Mouse (Mus musculus) brown adipose tissue, adult 24 weeks (tissue): ENCODE data around the gene Frat1. TPM values are rescaled to one million over a fixed set of nuclear protein-coding genes. Genes with fewer than 3 reads are reported as not detected.

Experiments used
- H3K27ac ChIP-seq: fragments of 200-500 bp; replicated peaks from 2 replicates; pipeline ENCODE4 v1.5.1; 2012; ENCODE audit warnings: low read depth, mild to moderate bottlenecking, low read length
- H3K4me1 ChIP-seq: fragments of 200-500 bp; 2 replicates; pipeline ENCODE4 v1.6.1; 2012; ENCODE audit warnings: low read length, mixed read lengths; ENCODE audit not compliant: control insufficient read depth, insufficient read depth, insufficient read length
- H3K4me3 ChIP-seq: fragments of 200-500 bp; 2 replicates; pipeline ENCODE4 v1.5.1; 2012; ENCODE audit warnings: low read depth, mild to moderate bottlenecking, low read length, moderate library complexity; ENCODE audit not compliant: insufficient read depth
- polyA plus RNA-seq: library from polyadenylated mRNA; stranded (reverse); fragments of >200 nt; gene quantifications from 2 replicates; pipeline ENCODE4 v1.2.4, GENCODE M21; 2012; ENCODE audit not compliant: missing spikeins, insufficient read depth, insufficient read length

Gene Frat1
- 5.3 and 6.0 TPM in 2 replicates for polyA plus RNA-seq

- Histone ChIP-seq H3K4me3 (peak within 1 kb of the TSS; percentile 67), H3K27ac (peak within 1 kb of the TSS; percentile 97), H3K4me1 (peaks cover 9% of the 10 kb centered on the region)
Observed at GRCm38 (mm10) chr19:41829381-41830105, at the start of gene Frat1. Gene Frat1 (plus strand): TSS chr19:41829970.

GRCm38 (mm10) chr19:41786896-41787295, 42.9 kb upstream of the Frat1 start:
- Histone ChIP-seq H3K4me3 (no peak overlapping the region), H3K27ac (no peak overlapping the region), H3K4me1 (no peaks in the 10 kb centered on the region)

- H3K4me3 ChIP-seq, result no peak overlapping the region
Observed at GRCm38 (mm10) chr19:41789110-41789961, 40.4 kb upstream of the Frat1 start.

GRCm38 (mm10) chr19:41791384-41791783, 38.4 kb upstream of the Frat1 start:
- Histone ChIP-seq H3K4me1 (no peaks in the 10 kb centered on the region), H3K4me3 (no peak overlapping the region), H3K27ac (no peak overlapping the region)

More at GRCm38 (mm10) chr19:41789110-41789961, 40.4 kb upstream of the Frat1 start:
- H3K4me1 ChIP-seq, result no peaks in the 10 kb centered on the region
- H3K27ac ChIP-seq, result no peak overlapping the region

GRCm38 (mm10) chr19:41792934-41793486, 36.8 kb upstream of the Frat1 start:
- Histone ChIP-seq H3K27ac (no peak overlapping the region), H3K4me1 (peaks cover 2% of the 10 kb centered on the region; the same call in 1 of the 2 replicates)

GRCm38 (mm10) chr19:41794017-41794416, 35.8 kb upstream of the Frat1 start:
- H3K4me3 ChIP-seq, result no peak overlapping the region
- H3K4me1 ChIP-seq, result peaks cover 2% of the 10 kb centered on the region; the same call in 1 of the 2 replicates
- no peak overlapping the region for H3K27ac ChIP-seq

More at GRCm38 (mm10) chr19:41792934-41793486, 36.8 kb upstream of the Frat1 start:
- H3K4me3 ChIP-seq, result no peak overlapping the region

- no peak overlapping the region for H3K27ac ChIP-seq
- no peak overlapping the region for H3K4me3 ChIP-seq
- H3K4me1 ChIP-seq, result peaks cover 2% of the 10 kb centered on the region; the same call in 1 of the 2 replicates
Observed at GRCm38 (mm10) chr19:41794901-41795300, 34.9 kb upstream of the Frat1 start.

GRCm38 (mm10) chr19:41796148-41796760, 33.5 kb upstream of the Frat1 start:
- H3K27ac ChIP-seq, result no peak overlapping the region
- H3K4me3 ChIP-seq, result no peak overlapping the region
- peaks cover 2% of the 10 kb centered on the region; the same call in 1 of the 2 replicates for H3K4me1 ChIP-seq

GRCm38 (mm10) chr19:41796789-41797327, 32.9 kb upstream of the Frat1 start:
- H3K4me1 ChIP-seq, result peaks cover 2% of the 10 kb centered on the region; the same call in 1 of the 2 replicates
- no peak overlapping the region for H3K4me3 ChIP-seq
- H3K27ac ChIP-seq, result no peak overlapping the region

GRCm38 (mm10) chr19:41797536-41797935, 32.2 kb upstream of the Frat1 start:
- H3K27ac ChIP-seq, result no peak overlapping the region
- H3K4me3 ChIP-seq, result no peak overlapping the region
- H3K4me1 ChIP-seq, result peaks cover 2% of the 10 kb centered on the region; the same call in 1 of the 2 replicates

- no peak overlapping the region for H3K27ac ChIP-seq
- peaks cover 2% of the 10 kb centered on the region; the same call in 1 of the 2 replicates for H3K4me1 ChIP-seq
- no peak overlapping the region; the same call in 1 of the 2 replicates for H3K4me3 ChIP-seq
Observed at GRCm38 (mm10) chr19:41800451-41800850, 29.3 kb upstream of the Frat1 start.

- Histone ChIP-seq H3K4me3 (peak overlapping the region; percentile 81), H3K4me1 (peaks cover 2% of the 10 kb centered on the region; the same call in 1 of the 2 replicates), H3K27ac (no peak overlapping the region)
Observed at GRCm38 (mm10) chr19:41800986-41801741, 28.6 kb upstream of the Frat1 start.

GRCm38 (mm10) chr19:41801742-41802369, 27.9 kb upstream of the Frat1 start, which contains the start of gene Arhgap19:
Gene Arhgap19 (minus strand): TSS chr19:41802047.
- Histone ChIP-seq H3K27ac (no peak within 1 kb of the TSS), H3K4me1 (peaks cover under 1% of the 10 kb centered on the region; the same call in 1 of the 2 replicates)

More at GRCm38 (mm10) chr19:41801742-41802369, 27.9 kb upstream of the Frat1 start, which contains the start of gene Arhgap19:
- H3K4me3 ChIP-seq, result peak within 1 kb of the TSS; percentile 81
